Mouse (Mus musculus) liver, adult 2 months (tissue): Measurements from ENCODE around the gene Robo1.

Experiments used
- CTCF ChIP-seq: fragments of 200-500 bp; IDR thresholded peaks from 2 replicates; pipeline ENCODE4 v1.5.1; 2011; ENCODE audit warnings: low read depth, low read length, control low read depth
- POLR2A ChIP-seq: fragments of 200-500 bp; IDR thresholded peaks from 2 replicates; pipeline ENCODE4 v1.6.1; 2011; ENCODE audit warnings: low read length, control low read depth; ENCODE audit not compliant: insufficient read depth; ENCODE audit errors: extremely low read depth

GRCm38 (mm10) chr16:72327321-72327720, 19.2 kb downstream of the Robo1 start:
- no peak for TF ChIP-seq CTCF
- no peak for TF ChIP-seq POLR2A
